Mouse (Mus musculus) embryonic facial prominence, embryonic 12.5 days (tissue): Measurements from ENCODE around the gene Rap2a. TPM values are rescaled to one million over a fixed set of nuclear protein-coding genes. Genes with fewer than 3 reads are reported as not detected.

Experiments used
- ATAC-seq: fragments of 200-750 bp; cut with Nextera tagmentation; 2 replicates; pipeline ENCODE4 v1.8.0; 2017; ENCODE audit not compliant: insufficient number of reproducible peaks, insufficient read depth, low FRiP score, low TSS enrichment
- H3K27ac ChIP-seq: fragments of 300-500 bp; sonication (generic); 2 replicates; pipeline ENCODE4 v1.5.1; 2016; ENCODE audit warnings: mild to moderate bottlenecking
- H3K27me3 ChIP-seq: fragments of 300-500 bp; sonication (generic); 2 replicates; pipeline ENCODE4 v1.6.1; 2016; ENCODE audit warnings: mild to moderate bottlenecking, moderate library complexity
- H3K36me3 ChIP-seq: fragments of 300-500 bp; sonication (generic); 2 replicates; pipeline ENCODE4 v1.6.1; 2016; ENCODE audit warnings: mild to moderate bottlenecking
- H3K4me1 ChIP-seq: fragments of 300-500 bp; sonication (generic); 2 replicates; pipeline ENCODE4 v1.6.1; 2016
- H3K4me2 ChIP-seq: fragments of 300-500 bp; sonication (generic); replicated peaks from 2 replicates; pipeline ENCODE4 v1.6.1; 2016; ENCODE audit warnings: mild to moderate bottlenecking, moderate library complexity
- H3K4me3 ChIP-seq: fragments of 300-500 bp; sonication (generic); 2 replicates; pipeline ENCODE4 v1.5.1; 2016; ENCODE audit warnings: mild to moderate bottlenecking
- H3K9ac ChIP-seq: fragments of 300-500 bp; sonication (generic); 2 replicates; pipeline ENCODE4 v1.6.1; 2016; ENCODE audit warnings: mild to moderate bottlenecking, moderate library complexity
- H3K9me3 ChIP-seq: fragments of 300-500 bp; sonication (generic); 2 replicates; pipeline ENCODE4 v1.6.1; 2016; ENCODE audit warnings: mild to moderate bottlenecking, moderate library complexity
- WGBS: fragments of 180-500 bp; shearing (Covaris S2); methylation state at CpG from one replicate; pipeline ENCODE4 v1.1.7; 2016; 5-methylcytosine and 5-hydroxymethylcytosine counted together
- polyA plus RNA-seq: library from polyadenylated mRNA; unstranded; fragments of >200 nt; fragmentation: Nextera tagmentation; extraction: Ambion mirVana; gene quantifications from 2 replicates; pipeline ENCODE4 v1.2.1, GENCODE M21; 2016

Rap2a gene
- polyA plus RNA-seq, 1 experiment from 2014 or later, result 17.6 TPM

DNA sequence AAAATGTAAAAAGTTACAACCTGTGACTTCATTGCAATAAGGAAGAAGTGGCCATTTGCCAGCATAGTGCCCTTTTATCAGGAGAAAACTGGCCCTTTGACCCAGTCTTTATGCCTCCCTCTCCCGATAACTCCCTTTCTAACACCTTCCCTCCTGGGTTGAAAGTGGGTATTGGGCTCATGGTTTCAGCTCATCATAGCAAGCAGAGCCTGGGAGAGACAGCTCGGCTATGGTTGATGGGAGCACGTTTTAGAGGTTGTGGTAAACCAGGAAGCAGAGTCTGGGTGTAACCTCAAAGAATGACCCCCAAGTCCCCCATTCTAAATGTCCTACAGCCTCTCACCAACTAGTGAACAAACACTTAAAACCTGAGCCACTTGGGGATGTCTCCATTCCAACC is 64.7 kb downstream of the Rap2a start:
- no peak overlapping the region for H3K4me2 ChIP-seq
- H3K27ac ChIP-seq, result no peak overlapping the region
- no peak overlapping the region for H3K9ac ChIP-seq
- no peaks in the 10 kb centered on the region for H3K27me3 ChIP-seq
- WGBS, result 84% methylated on average over 3 of the region's 3 CpGs
- no peaks in the 10 kb centered on the region for H3K36me3 ChIP-seq
- no peak overlapping the region for H3K4me3 ChIP-seq
- ATAC-seq, result no peak
- H3K4me1 ChIP-seq, result no peaks in the 10 kb centered on the region
- H3K9me3 ChIP-seq, result no peaks in the 10 kb centered on the region

- 82% methylated on average over 6 of the region's 6 CpGs for WGBS
- ATAC-seq, result no peak
- no peak overlapping the region for H3K4me3 ChIP-seq
- H3K9me3 ChIP-seq, result no peaks in the 10 kb centered on the region
- H3K4me2 ChIP-seq, result no peak overlapping the region
- no peaks in the 10 kb centered on the region for H3K36me3 ChIP-seq
- H3K9ac ChIP-seq, result no peak overlapping the region
- no peaks in the 10 kb centered on the region for H3K4me1 ChIP-seq
- no peaks in the 10 kb centered on the region for H3K27me3 ChIP-seq
- no peak overlapping the region for H3K27ac ChIP-seq
Observed at GRCm38 (mm10) chr14:120543846-120544245, 65.6 kb downstream of the Rap2a start.

- no peaks in the 10 kb centered on the region for H3K9me3 ChIP-seq
- no peak for ATAC-seq
- no peak overlapping the region for H3K4me3 ChIP-seq
- H3K27me3 ChIP-seq, result no peaks in the 10 kb centered on the region
- no peaks in the 10 kb centered on the region for H3K4me1 ChIP-seq
- no peak overlapping the region for H3K9ac ChIP-seq
- no peak overlapping the region for H3K27ac ChIP-seq
- no peaks in the 10 kb centered on the region for H3K36me3 ChIP-seq
- no peak overlapping the region for H3K4me2 ChIP-seq
- 89% methylated on average over 6 of the region's 6 CpGs for WGBS
Observed at GRCm38 (mm10) chr14:120544495-120544894, 66.3 kb downstream of the Rap2a start.

- WGBS, result 76% methylated on average over 2 of the region's 2 CpGs
- H3K4me3 ChIP-seq, result no peak overlapping the region
- H3K27me3 ChIP-seq, result no peaks in the 10 kb centered on the region
- no peak for ATAC-seq
- H3K36me3 ChIP-seq, result no peaks in the 10 kb centered on the region
- no peak overlapping the region for H3K27ac ChIP-seq
- H3K4me2 ChIP-seq, result no peak overlapping the region
- H3K9ac ChIP-seq, result no peak overlapping the region
- H3K4me1 ChIP-seq, result no peaks in the 10 kb centered on the region
- H3K9me3 ChIP-seq, result no peaks in the 10 kb centered on the region
Observed at GRCm38 (mm10) chr14:120544946-120545345, 66.7 kb downstream of the Rap2a start.

Other genes with a start within 250 kb of the Rap2a start
- 93.2 and 93.6 TPM in 2 replicates for gene Mbnl2, start 202.8 kb upstream of the Rap2a start, polyA plus RNA-seq